Mouse (Mus musculus) left cerebral cortex, postnatal 25 days (tissue): Measurements from ENCODE around the gene Zbtb8os. TPM values are rescaled to one million over a fixed set of nuclear protein-coding genes. Genes with fewer than 3 reads are reported as not detected.
A peak's percentile ranks its signal among the peaks of the same experiment; 100 is the strongest.

Source experiments
- DNase-seq, 2 experiments: peaks; one replicate each; pipeline ENCODE4 v3.0.0; 2022; ENCODE audit warnings: low spot score in 2 of 2, mixed read lengths in 1 of 2
- intact Hi-C: fragments of 180-260 bp; cut with DNase I; formaldehyde crosslinking; loops from one replicate; pipeline ENCODE4 v1.15.1; 2025
- total RNA-seq, 2 experiments: library from RNA; stranded (reverse); gene quantifications; 2 replicates each; pipeline ENCODE4 v1.2.3; 2021

Gene Zbtb8os
- total RNA-seq, 2 experiments from 2014 or later: 23.8 to 26.4 TPM

DNA sequence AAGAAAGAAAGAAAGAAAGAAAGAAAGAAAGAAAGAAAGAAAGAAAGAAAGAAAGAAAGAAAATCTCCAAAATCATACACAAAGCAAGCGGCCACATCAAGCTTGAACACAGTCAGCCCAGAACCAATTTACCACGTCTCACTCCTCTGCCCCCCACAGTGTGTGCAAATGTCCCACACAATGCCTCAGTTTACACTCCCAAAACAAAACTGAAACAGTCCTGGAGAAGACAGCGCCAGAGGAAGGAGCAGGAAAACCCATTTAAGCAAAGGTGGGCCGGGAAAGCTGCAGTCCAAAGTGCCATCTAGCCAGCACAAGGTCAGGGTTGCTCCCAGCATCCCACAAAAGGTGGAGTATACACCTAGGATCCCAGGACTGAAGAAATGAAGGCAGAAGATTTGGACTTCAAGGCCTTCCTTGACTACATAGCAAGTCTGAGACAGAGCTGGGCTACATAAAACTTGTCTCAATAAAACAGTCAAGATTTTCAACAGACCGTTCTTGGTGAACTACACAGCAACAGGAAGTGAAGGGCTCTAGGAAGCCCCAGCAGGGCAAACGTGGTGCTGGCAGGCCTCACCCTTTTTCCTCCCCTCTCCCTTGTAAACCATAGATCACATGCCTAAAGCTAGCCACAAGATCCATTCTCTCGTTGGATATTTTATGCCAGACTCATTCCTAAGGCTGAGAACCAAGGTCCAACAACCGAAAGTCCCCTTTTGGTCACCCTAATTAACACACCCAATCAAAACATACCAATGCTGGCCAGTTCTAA is 37.9 kb downstream of the Zbtb8os start:
- no peak for DNase-seq
- intact Hi-C loops: no loop called here

DNA sequence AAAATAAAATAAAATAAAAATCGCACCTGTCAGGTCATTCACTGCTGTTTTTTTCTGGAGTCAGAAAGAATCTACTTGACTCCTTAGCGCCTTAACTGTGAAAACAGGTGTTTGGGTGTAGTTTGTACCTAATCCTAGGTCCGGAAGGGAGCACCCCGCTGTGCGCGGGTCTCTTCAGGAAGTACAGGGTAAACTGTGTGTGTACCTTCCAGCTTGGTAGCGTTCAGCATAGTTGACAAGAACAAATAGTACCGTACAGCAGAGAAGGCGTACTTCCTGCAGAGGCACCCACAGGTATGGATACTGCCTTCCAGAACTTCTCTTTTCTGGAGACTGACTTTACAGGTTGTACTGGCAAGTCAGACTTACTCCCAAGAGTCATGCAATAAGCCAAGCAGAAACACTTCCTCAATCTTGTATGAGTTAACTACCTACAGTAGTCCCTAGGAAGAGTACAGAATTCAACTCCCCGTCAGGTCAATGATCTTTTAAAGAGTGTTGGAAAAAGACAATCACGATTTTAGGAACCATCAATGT is 38.8 kb downstream of the Zbtb8os start:
- DNase-seq: no peak
- intact Hi-C loops: no loop called here

GRCm38 (mm10) chr4:129375000-129375399 is 39.5 kb downstream of the Zbtb8os start:
- no peak for DNase-seq
- intact Hi-C loops: no loop called here

DNA sequence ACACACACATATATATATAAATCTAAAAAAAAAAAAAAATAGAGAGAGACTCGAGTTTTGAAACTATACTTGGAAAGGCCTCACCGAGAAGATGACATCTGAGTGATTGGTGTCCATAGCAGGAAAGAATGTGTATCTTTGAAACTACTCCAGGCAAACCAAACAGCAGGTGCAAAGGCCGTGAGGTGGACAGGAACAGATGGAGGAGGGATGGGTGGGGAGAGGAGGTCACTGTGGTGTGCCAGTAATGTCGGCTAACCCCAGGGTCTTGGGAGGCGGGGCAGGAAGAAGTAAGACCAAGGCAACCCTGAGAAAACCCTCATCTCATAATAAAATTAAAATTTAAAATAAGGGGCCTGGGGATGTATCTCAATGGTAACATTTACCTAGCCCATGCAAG is 40.3 kb downstream of the Zbtb8os start:
- no peak for DNase-seq
- intact Hi-C loops: no loop called here

GRCm38 (mm10) chr4:129376961-129377545 is 41.6 kb downstream of the Zbtb8os start:
- DNase-seq: peak; percentile 47 to 53
- intact Hi-C loops: loop anchor here (1.0 kb wide), 1 partner anchor 26 kb away; no protein-coding TSS in a partner anchor

DNA sequence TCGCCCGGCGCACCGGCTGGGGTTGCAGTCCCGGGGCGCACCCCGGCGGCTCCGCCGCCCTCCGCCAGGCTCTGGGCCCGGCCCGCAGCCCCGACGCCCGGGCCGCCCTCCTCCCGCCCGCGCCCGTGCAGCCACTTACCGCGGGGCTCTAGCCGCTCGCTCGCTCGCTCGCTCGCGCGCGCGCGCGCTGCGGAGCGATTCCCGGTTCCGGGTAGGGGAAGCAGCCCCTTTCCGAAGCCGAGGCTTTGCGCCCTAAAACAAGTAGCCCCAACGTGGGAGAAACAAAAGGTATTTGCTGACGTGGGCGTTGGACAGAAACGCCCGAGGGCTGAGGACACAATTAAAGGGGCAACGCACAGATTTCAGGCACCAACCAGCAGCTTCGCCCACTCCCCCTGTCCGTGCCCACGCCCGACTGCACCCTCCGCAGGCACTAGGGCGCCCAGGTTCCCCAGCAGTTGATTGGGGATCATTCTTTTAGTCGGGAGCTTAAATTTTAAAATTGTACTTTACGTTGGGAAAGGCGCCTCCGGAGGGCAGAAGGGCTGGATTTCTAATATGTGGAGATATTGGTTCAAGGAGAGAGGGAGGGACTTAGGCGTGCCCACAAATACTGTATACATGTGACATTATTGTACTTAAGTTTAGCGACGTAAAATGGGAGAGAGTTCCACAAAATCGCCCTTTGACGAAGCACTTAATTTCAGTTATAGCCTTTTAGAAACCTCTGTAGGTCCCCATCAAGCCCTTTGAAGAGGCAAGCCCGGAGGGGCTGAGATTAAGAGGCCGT is 42.3 kb downstream of the Zbtb8os start, which contains the start of gene Zbtb8a:
Gene Zbtb8a, minus strand, starts transcription at position 516 of the 790 bp plus-strand sequence.
- intact Hi-C loops: loop anchor here (1.0 kb wide), 1 partner anchor 26 kb away; no protein-coding TSS in a partner anchor
- DNase-seq: peak; percentile 24 to 33

DNA sequence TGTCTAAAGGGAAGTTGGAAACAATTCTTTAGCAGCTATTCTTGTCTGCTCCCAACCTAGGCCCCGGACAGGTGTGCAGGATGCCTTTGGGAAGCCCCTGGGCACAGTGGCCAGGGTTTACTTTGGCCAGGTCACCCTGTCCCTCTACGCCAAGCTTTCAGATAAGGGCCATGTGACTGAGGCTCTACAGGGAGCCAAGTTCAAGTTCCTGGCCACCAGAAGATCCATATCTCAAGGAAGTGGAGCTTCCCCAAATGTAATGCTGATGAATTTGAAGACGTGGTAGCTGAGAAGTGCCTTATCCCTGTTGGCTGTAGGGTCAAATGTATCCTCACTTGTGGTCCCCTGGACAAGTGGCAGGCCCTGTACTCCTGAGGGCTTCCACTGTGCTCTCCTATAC is 44.3 kb downstream of the Zbtb8os start:
- intact Hi-C loops: no loop called here
- DNase-seq: no peak

GRCm38 (mm10) chr4:129381148-129381547 is 45.7 kb downstream of the Zbtb8os start:
- intact Hi-C loops: no loop called here
- DNase-seq: peak in 1 of 2 experiments; percentile 31

DNA sequence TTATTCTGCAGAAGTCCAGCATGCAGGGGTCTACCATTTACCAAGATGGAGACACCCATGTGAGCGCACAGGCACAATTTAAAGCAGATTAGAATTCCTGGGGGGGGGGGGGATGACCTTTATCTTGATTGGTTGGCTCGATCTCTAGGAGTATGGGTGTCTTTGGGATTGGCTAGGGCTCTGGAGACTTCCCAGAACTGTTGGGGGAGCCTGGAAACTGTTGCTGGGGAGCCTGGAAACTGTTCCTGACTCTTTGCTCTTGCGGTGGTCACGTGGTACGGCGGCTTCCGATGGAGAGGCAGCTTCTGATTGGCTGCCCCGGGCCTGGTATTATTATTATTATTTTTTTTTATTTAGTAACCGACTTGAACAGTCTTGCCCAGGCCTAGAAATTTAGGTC is 46.5 kb downstream of the Zbtb8os start:
- intact Hi-C loops: no loop called here
- no peak for DNase-seq

- intact Hi-C loops: no loop called here
- DNase-seq: no peak
Observed at GRCm38 (mm10) chr4:129382488-129382887, 47.0 kb downstream of the Zbtb8os start.

GRCm38 (mm10) chr4:129383586-129383985 is 48.1 kb downstream of the Zbtb8os start:
- no peak for DNase-seq
- intact Hi-C loops: no loop called here

- intact Hi-C loops: no loop called here
- DNase-seq: no peak
Observed at GRCm38 (mm10) chr4:129384440-129384839, 48.9 kb downstream of the Zbtb8os start.

GRCm38 (mm10) chr4:129385685-129386084 is 50.2 kb downstream of the Zbtb8os start:
- intact Hi-C loops: no loop called here
- no peak for DNase-seq

DNA sequence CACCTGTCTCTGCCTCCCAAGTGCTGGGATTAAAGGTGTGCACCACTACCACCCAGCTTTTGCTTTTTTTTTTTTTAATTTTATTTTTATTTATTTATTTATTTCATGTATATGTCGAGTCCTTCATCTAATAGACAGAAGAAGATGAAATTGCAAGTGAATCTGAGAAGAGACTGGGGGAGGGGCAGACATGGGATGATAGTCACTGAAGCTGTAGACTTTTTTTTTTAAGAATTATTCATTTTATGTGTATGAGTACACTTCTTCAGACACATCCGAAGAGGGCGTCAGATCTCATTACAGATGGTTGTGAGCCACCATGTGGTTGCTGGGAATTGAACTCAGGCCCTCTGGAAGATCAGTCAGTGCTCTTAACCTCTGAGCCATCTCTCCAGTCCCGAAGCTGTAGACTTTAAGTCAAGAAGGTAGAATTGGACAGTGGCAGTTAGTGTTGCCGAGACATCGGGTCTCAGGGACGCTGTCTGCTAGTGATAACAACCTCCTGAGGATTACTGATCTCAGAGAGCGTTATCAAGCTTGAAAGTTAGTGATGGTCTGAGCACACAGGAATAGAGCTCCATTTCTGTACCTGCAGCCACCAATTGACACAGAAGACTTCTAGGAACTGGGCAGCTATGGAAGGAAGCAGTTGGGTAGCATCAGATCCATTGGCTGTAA is 50.9 kb downstream of the Zbtb8os start:
- intact Hi-C loops: no loop called here
- DNase-seq: no peak

- no peak for DNase-seq
- intact Hi-C loops: no loop called here
Observed at GRCm38 (mm10) chr4:129386989-129387388, 51.5 kb downstream of the Zbtb8os start.

DNA sequence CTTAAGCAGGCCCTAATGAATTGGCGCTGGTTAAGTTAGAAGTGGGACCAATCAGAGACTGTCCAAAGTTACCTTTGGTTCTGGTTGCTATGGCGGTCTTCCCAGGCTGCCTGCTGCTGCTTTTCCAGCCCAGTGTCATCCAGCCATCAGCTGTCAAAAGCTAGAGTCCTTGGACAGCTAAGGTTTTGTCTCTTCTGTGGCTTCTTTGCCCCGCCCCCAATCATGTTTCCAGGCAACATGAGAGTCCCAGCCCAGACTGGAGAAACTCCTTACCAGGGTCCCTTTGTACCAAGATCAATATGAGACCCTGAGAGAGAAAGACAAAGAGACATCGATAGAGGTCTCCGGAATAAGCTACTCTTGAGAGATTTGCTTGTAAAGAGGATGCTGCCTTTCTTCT is 52.9 kb downstream of the Zbtb8os start:
- intact Hi-C loops: no loop called here
- no peak for DNase-seq

- DNase-seq: no peak
- intact Hi-C loops: loop anchor here (5.0 kb wide), 1 partner anchor 42 kb away; no protein-coding TSS in a partner anchor
Observed at GRCm38 (mm10) chr4:129390216-129390743, 54.8 kb downstream of the Zbtb8os start.

DNA sequence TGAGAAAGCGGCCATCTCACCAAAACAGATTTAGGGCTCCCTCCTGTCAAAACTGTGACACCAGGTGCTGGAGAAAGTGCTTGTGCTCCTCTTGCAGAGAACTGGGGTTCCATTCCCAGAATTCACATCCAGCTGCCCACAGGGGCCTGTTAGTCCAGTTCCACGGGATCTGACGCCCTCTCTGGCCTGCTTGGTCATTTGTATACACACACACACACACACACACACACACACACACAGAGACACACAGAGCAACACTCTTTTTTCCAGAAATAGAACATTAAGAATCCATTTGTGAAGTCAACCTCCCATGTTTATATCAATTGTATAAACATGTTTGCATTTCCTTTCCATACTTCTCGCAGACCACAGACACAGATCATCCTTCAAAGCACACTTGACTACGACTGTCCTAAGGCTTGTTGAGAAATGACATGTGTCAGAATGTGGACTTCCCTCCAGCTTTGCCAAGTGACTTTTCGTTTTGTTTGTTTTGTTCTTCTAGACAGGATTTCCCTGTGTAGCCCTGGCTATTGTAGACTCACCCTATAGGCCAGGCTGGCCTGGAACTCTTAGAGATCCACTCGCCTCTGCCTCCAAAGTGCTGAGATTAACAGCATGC is 55.6 kb downstream of the Zbtb8os start:
- DNase-seq: no peak
- intact Hi-C loops: loop anchor here (5.0 kb wide), 1 partner anchor 41 kb away; no protein-coding TSS in a partner anchor
